ENCODE assay signal across 21 mouse cellular contexts in genomic region chr8:45268485-45268884, GRCm38 (mm10). TPM values are rescaled to one million over a fixed set of nuclear protein-coding genes. Genes with fewer than 3 reads are reported as not detected.
"Had no signal": no experiment of that assay in that cellular context is flagged by ENCODE, and none has a peak within 500 bp of the region (broad histone marks: within the 10 kb centered on the region; RNA-seq: fewer than 3 reads in every experiment).

No protein-coding gene starts in this region.

- H3K4me2 ChIP-seq: lung, embryonic 14.5 days; midbrain, embryonic 12.5 days; neural tube, embryonic 13.5 days; neural tube, embryonic 15.5 days; stomach, embryonic 15.5 days had no signal

- H3K27ac ChIP-seq: midbrain, embryonic 10.5 days; midbrain, embryonic 12.5 days; neural tube, embryonic 13.5 days; neural tube, embryonic 15.5 days; stomach, embryonic 15.5 days; stomach, postnatal 0 days had no signal

- H3K36me3 ChIP-seq: midbrain, embryonic 10.5 days; midbrain, embryonic 12.5 days; neural tube, embryonic 13.5 days; neural tube, embryonic 15.5 days; stomach, embryonic 15.5 days had no signal

- H3K27me3 ChIP-seq: midbrain, embryonic 12.5 days; neural tube, embryonic 13.5 days; neural tube, embryonic 15.5 days; stomach, embryonic 15.5 days had no signal

- ATAC-seq: midbrain, embryonic 16.5 days had no signal

- H3K9me3 ChIP-seq: neural tube, embryonic 13.5 days; neural tube, embryonic 15.5 days; stomach, embryonic 15.5 days had no signal

- H3K4me1 ChIP-seq: midbrain, embryonic 10.5 days; midbrain, embryonic 12.5 days; neural tube, embryonic 13.5 days; neural tube, embryonic 15.5 days; stomach, embryonic 15.5 days had no signal

- H3K4me3 ChIP-seq: midbrain, embryonic 10.5 days; midbrain, embryonic 12.5 days; myocyte; neural tube, embryonic 13.5 days; neural tube, embryonic 15.5 days; stomach, embryonic 15.5 days had no signal

- DNase-seq: midbrain, embryonic 14.5 days; retina, postnatal 1 day; right cerebral cortex, adult 18-20 months; thymus, adult 2 months; thymus, postnatal 25 days; thymus, postnatal 4 days had no signal

- H3K9ac ChIP-seq: lung, embryonic 14.5 days; midbrain, embryonic 12.5 days; neural tube, embryonic 13.5 days; neural tube, embryonic 15.5 days; stomach, embryonic 15.5 days had no signal

RNA-seq across cellular contexts. Expression of gene F11, which starts 6.7 kb away (rescaled TPM):
- total RNA-seq: megakaryocyte, adult 5-6 weeks; megakaryocyte-erythroid progenitor cell, adult 5-6 weeks had no signal
- polyA plus RNA-seq: lung, embryonic 14.5 days; midbrain, embryonic 10.5 days; midbrain, embryonic 12.5 days; midbrain, embryonic 16.5 days; myocyte; neural tube, embryonic 11.5 days; neural tube, embryonic 13.5 days; neural tube, embryonic 15.5 days; spleen, adult 2 months; thymus, adult 2 months; urinary bladder, adult 2 months had no signal

RNA-seq across cellular contexts. Expression of gene Klkb1, which starts 26.2 kb away (rescaled TPM):
- total RNA-seq: megakaryocyte-erythroid progenitor cell, adult 5-6 weeks had no signal
- polyA plus RNA-seq: lung, embryonic 14.5 days; midbrain, embryonic 10.5 days; midbrain, embryonic 12.5 days; midbrain, embryonic 14.5 days; midbrain, embryonic 16.5 days; myocyte; neural tube, embryonic 11.5 days; neural tube, embryonic 13.5 days; thymus, adult 2 months had no signal

RNA-seq across cellular contexts. Expression of gene Gm45753, which starts 39.8 kb away (rescaled TPM):
- total RNA-seq: megakaryocyte, adult 5-6 weeks; megakaryocyte-erythroid progenitor cell, adult 5-6 weeks had no signal
- polyA plus RNA-seq: lung, embryonic 14.5 days; lung, embryonic 16.5 days; midbrain, embryonic 12.5 days; midbrain, embryonic 14.5 days; midbrain, embryonic 16.5 days; myocyte; neural tube, embryonic 11.5 days; neural tube, embryonic 13.5 days; neural tube, embryonic 15.5 days; spleen, adult 2 months; thymus, adult 2 months; urinary bladder, adult 2 months had no signal
